Mouse (Mus musculus) MEL-GATA-1-ER (cell line): Measurements from ENCODE around the gene Zfpm1.
A peak's percentile ranks its signal among the peaks of the same experiment; 100 is the strongest.
"Not testable (repeated sequence)": the region's sequence is repeated elsewhere in the genome, so short reads cannot be mapped to it uniquely, and the experiment has no call there.

Experiments
- DNase-seq: peaks from one replicate; pipeline ENCODE4 v3.0.0-alpha.2; 2012; ENCODE audit warnings: low read depth; ENCODE audit errors: extremely low read depth

Zfpm1 gene

DNA sequence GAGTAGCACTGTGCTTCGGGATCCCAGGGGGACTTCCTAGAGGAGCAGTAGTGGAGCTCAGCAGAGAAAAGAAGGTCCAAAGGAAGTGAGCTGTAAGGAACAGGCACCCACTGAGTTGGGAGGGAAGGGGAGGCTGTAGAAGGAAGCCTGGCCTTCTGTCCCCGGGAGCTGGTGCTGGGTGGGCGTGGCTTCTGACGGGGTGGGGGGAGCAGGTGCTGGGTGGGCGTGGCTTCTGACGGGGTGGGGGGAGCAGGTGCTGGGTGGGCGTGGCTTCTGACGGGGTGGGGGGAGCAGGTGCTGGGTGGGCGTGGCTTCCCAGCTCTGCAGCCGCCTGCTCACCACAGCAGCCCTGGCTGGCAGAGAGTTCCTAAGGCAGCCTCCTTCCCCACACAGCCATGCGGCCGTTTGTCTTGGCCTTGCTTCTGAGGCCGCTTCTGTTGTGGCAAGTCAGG lies 42.0 kb downstream of the Zfpm1 start:
- not testable (repeated sequence) for DNase-seq

DNA sequence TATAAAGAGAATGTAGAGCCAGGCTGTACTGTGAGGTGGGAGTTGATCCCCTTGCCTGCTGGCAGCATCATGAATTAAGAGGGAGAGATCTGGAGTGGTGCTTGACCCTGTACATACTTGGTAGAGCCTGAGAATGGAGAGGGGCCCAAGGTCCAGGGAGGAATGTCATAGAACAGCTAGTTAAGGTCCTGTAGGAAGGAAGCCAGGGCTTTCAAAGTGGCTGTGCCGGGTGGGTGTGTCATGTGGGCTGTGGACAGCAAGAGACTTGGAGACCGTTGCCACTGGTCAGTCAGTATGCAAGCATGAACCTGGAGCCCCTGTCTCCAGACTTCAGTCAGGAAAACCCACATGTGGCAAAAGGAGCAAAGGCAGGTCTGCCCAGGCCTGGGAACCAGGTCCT lies 43.3 kb downstream of the Zfpm1 start:
- no peak for DNase-seq

DNA sequence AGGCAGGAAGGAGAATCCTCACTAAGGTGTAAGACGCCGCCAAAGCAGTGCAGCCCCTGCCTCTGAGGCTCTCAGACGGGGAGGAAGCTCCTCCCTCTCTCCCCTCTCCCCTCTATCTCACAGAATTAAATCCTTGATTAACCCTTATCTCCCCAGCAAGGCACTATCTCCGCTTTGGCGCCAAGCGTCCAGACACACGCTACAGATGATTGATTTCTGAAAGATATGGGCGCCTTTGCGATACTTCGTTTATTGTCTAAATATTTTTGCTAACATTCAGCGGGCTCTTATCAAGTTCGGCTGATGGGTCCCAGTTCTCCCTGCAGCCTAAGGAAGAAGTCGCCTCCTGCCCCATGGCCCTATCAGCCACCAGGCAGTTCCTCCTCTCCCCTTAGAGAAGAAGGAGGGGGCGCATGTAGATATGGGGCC lies 44.2 kb downstream of the Zfpm1 start:
- DNase-seq = peak; percentile 74

DNA sequence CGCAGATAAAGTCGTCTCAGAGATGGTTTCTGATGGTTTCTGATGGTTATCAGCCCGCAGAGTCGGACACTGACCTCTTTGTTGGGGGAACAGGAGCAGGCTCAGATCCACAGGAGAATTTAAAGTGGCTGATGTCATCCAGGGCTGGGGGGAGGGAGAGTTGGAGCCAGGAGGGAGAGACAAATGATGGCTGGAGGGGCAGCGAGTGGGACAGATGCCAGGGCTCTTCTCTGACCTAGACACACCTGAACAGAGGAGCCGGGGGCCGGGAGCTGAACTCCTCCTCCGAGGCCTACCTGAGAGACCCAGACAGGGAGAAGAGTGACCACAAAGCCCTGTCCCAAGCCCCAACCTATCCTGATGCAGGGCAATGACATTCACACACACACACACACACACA lies 47.1 kb downstream of the Zfpm1 start:
- DNase-seq = no peak

DNA sequence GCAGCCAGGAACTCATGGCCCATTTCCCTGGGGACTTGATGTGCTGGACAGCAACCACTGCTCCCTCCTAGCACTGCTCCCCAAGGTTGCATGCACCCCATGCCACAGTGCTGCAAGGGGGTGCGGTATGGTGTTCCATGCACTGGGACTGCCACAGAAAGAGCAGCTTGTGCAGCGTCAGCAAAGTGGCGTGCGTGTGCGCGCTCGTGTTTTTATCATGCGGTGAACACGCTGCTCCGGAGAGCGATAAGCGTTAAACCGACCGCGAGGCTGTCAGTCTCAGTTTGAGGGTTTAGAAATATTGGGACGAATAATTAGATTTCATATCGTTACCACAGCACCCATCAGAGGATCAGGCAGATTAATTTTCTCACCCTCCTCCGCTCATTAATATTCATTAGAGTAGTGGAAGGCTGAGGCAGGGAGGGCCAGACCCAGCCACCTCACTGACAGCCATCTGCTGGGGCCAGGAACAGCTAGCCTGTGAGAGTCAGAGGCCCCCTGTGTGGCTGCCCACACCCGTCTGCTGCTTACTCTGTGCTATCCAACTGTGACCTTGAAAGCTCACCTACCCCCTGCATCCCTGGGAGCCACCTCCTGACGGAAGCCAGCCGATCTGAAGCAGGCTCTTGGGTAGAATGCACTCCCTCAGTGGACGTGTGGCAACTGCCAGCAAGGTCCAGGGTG lies 47.8 kb downstream of the Zfpm1 start:
- no peak for DNase-seq

DNA sequence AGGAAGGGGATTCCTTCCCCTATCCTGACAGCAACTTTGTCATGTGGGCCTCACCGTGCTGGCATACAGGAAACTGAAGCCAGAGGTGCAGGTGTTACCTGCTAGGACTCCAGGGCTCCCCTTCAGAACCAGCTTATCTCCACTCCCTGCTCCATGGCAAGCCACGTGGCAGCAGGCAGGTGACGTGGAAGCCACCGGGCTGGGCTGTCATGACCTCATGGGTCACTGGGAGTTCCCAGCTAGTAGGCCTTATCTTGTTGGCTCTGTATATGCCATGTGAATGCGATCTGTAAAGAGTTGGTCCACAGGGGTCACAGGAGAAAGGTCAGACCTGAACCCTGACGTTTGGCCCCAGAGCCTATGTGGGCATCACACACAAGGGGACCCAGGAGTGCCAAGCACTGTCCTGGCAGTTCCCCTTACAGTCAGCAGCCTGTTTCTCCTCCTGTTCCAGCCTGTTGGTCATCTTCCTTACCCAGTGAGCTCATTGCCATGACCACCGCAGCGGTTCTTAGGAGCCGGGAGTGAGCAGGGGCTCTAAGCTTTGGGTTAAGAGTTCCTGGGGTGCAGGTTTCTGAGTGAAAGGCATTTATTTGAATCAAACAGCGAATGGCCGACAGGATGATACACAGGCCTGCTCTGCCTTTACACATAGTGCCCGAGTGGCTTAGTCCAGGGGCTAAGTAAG lies 48.6 kb downstream of the Zfpm1 start:
- DNase-seq = no peak

DNA sequence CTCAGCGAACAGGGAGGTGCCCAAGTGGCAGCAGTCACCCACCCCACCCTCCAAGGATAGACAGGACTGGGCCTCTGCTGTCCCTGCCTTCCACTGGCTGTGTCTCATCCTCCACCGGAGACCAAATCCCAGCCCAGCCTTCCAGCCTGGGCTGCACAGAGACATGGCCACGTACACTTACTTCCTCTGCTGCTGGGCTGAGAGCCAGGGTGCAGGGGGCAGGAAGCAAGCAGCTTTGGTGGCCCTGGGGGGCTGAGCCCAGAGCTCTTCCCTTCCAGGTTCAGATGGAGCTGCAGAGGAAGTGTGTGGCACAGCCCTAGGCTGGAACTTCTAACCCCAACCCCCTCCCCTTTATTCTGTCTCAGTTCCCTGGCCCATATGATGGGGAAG lies 49.2 kb downstream of the Zfpm1 start:
- no peak for DNase-seq

DNA sequence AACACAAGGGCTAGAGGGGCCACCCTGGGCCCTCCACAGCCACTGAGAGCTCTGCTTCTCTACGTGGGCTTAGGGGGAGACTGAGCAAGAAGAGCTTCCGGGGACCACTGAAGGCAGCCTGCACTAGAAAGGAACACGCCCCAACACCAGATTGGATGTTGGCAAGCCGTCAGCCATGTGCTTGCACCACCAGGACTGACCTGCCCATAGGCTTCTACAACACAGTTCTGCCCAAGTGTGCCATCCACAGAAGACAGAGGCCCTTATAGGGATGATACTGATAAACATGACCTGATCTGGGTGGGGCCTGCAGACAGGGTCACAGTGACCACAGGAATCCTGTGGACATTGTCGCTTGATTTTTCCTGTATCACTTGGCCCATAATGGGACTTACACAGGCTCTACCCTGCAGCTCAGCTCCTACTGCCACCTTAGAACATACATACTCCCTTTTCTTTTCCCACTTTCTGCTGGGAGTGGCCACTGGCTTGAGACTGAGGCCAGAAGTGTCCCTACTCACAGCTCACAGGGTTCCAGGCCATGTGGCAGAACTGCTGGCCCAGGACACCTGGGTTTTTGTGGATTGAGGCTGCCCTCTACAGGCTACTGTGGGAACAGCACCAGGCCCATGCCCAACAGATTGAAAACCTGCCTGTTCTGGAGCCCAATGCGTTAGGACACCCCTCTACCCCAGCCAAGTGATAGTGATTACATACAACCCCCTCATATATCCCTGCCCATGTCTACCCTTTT lies 51.0 kb downstream of the Zfpm1 start:
- DNase-seq = no peak

DNA sequence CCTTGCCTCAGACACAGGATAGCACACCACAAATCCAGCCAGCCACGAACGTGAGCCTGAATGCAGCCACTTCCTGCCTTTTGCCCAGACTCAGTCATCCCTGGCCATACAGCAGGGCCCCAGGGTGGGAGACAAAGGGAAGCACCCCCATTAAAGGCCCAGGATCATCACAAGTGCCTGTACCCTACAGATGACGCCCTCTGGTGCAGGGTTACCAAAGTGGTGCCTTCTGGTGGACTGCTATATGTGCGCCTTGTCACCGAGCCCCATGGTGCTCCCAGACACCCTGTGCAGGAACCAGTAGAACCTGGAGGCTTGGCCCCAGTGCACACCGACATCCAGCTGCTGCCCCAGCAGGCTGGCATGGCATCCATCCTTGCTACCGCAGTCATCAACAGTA lies 51.6 kb downstream of the Zfpm1 start:
- no peak for DNase-seq

DNA sequence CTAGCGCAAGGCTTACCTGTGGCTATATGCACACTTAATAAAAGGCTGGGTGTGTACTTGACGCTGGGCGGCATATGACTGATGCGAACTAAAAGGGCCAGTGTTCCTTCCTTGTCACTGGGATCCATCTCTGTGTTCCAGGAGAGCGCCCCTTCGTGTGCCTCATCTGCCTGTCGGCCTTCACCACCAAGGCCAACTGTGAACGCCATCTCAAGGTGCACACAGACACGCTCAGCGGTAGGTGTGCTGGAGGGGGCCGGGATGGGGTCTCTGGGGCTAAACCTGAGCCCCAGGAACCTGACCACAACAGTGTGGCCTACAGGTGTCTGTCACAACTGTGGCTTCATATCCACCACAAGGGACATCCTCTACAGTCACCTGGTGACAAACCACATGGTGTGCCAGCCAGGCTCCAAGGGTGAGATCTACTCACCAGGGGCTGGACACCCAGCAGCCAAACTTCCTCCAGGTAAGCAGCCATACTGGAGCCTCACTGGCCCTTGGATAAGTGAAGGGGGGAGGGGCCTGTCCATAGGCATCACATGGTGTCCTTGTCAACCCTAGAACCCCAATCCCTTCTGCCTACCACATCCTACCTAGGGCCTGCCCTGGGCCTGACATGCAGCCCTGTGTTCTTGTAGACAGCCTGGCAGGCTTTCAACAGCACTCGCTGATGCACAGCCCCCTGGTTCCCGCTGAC lies 53.0 kb downstream of the Zfpm1 start:
- DNase-seq = no peak

DNA sequence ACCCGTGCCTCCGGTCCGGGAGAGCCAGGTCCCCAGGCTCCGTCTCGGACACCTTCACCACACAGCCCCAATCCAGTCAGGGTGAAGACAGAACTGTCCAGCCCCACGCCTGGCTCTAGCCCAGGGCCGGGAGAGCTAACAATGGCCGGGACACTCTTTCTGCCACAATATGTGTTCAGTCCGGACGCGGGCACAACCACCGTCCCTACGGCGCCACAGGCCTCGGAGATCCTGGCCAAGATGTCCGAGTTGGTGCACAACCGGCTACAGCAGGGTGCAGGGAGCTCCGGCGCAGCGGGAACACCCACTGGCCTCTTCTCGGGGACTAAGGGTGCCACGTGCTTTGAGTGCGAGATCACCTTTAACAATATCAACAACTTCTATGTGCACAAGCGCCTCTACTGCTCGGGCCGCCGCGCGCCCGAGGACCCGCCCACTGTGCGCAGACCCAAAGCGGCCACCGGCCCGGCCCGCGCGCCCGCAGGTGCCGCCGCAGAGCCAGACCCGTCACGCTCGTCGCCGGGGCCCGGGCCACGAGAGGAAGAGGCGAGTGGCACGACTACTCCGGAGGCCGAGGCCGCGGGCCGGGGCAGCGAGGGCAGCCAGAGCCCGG lies 53.8 kb downstream of the Zfpm1 start:
- DNase-seq = no peak

DNA sequence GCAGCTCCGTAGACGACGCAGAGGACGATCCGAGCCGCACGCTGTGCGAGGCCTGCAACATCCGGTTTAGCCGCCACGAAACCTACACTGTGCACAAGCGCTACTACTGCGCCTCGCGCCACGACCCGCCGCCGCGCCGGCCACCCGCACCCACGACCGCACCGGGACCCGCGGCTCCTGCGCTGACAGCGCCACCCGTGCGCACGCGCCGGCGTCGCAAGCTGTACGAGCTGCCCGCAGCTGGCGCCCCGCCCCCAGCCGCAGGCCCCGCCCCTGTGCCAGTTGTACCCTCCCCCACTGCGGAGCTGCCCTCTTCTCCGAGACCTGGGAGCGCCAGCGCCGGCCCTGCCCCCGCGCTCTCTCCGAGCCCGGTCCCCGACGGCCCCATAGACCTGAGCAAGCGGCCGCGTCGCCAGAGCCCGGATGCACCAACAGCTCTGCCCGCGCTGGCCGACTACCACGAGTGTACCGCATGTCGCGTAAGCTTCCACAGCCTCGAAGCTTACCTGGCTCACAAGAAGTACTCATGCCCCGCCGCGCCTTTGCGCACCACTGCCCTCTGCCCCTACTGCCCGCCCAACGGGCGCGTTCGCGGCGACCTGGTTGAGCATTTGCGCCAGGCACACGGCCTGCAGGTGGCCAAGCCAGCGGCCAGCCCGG lies 54.4 kb downstream of the Zfpm1 start:
- DNase-seq = no peak

DNA sequence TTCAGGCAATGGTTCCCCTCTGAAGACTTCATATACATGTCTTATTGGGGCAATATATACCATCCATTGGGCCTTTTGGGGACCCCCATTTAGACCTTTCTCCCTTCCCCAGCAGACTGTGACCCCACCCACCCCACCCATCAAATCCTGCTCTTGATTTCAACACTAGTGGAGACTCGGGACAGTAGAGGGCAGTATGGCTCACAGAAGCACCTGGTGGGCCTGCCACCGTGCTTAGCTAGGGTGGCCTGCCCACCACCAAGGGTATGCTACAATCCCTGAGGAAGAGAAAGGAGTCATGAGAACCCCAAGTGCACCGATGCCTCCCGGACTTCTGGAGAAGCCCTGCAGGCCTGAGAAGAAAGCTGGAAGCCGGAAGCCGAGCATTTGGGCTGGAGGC lies 56.9 kb downstream of the Zfpm1 start:
- DNase-seq = no peak

DNA sequence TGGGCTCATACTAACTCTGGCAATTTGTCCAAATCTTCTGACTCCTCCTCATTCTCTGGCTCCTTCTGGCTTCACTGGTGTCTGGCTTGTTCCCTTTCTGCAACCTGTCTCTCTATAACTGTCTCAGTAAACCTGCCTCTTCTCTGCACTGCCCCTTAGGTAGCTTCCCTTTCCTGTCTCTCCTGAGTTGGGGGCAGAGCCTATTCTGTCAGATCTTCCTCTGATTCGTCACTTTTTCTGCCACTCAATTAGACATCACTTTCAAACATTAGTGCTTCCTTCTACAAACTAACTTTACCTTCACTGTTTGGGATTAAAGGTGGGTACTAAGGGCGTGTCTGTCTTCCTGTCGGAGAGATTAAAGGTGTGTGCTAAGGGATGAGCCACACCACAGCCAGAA lies 58.8 kb downstream of the Zfpm1 start:
- DNase-seq = no peak

DNA sequence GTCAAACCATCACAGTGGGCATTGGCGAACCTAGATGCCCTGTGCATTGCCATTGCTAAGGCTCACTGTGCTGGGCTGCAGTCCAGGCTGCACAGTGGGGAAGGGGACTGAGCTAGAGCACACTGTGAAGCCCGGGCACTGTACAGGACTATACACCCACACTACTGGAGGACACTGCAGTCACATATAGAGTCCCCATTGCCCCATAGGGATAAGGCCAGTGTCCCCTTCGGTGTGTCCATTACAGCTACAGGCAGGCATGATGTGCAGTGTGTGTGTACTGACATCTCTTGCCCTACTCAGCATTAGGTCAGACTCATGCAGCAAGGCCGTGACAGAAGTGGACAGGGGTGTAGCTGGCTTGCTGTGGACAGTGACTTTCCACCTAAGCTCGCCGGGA lies 59.8 kb downstream of the Zfpm1 start:
- no peak for DNase-seq

DNA sequence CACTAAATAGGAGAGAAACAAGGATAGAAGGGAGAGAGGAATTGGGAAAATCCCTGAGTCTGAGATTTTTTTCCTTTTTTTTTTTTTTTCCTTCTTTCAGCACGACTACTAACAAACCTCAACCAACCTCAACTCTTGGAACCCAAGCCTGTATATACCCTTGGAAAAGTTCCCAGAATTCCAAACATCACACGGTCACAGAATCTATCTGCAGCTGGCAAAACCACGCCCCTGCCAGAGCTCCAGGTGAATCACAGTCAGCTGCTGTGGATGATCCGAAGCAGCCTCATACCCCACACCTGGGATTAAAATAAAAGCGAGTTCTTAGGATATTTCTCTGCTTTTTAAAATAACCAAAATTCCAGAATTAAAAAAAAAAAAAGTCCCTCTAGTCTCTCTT lies 60.4 kb downstream of the Zfpm1 start:
- no peak for DNase-seq

DNA sequence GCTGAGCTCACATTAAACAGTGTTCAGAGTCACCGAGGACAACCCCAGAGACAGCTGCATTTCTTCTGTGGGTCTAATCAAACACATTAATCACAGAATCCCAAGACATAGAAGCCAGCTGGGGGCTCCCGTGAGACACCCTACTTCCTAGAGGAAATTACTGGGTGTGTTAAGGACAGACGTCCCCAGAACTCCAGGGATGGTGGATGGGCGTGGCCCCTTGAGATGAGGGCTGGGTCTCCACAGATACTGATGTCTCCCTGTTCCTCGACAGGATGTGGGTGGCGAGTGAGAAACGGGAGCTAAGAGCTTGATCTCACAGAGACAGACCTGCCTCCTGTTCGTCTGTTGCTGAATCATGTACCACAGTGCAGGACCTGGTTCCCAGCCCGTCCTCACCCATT lies 60.9 kb downstream of the Zfpm1 start:
- no peak for DNase-seq

DNA sequence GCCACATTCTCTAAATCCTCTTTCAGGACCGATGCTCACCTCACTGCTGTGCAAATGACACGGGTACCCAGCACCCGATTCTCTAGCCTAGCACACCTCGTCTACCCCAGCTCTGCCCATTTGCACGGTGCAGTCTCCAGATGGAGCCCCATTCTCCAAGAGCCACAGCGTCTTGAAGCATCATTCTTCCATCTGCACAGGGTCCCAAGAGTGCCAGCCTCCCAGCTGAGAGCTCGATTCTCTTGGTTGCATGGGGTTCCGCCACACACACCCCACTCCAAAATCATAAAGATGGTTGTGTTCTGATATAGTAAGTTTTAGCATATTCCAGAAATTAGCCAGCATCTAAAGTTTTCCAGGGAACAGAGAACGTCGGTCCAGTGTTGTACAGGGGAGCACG lies 61.4 kb downstream of the Zfpm1 start:
- no peak for DNase-seq

DNA sequence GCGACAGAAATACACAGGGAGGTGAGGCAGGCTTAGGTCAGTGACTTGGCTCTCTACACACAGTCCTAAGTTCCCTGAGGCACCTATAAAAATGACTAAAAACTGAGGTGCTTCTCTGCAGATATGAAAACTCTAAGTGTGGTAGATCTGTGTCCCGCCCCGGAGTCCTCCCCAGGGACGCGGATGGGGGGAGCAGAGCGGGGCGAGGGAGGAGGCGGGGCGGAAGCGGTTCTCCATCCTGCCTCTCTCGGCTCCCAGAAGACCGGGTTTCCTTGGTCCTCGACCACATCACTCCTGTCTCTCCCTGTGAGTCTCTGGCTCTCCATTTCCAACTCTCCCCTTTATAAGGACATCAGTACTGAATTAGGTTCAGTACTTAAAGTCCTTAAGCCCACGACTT lies 61.8 kb downstream of the Zfpm1 start:
- DNase-seq = no peak

DNA sequence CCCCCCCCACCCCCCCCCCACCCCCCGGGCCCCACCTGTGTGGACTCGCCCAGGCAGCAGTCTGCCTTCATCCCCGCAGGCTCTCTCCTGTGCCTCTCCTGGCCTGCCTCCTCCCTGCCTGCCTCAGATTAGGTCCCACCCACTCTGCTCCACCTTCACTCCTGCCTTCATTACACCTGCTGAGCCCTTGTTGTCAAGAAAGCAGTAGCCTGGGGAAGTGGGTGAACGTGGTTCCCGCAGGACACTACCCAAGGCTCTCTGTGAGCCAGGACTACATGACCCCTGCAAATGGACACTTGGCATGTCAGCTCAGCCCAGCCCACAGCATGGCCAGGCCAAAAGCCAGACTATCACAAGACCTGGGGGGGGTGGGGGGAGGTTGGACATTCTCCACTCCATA lies 62.3 kb downstream of the Zfpm1 start:
- DNase-seq = no peak
